Mouse (Mus musculus) brain, adult 2 months (tissue): Measurements from ENCODE around the gene Gm6460.
"Not testable (repeated sequence)": the region's sequence is repeated elsewhere in the genome, so short reads cannot be mapped to it uniquely, and the experiment has no call there.

Source experiments
- DNase-seq: peaks from one replicate; pipeline ENCODE4 v3.0.0; 2011; ENCODE audit warnings: low read depth, low spot score

Gene Gm6460

GRCm38 (mm10) chr5:11594613-11595012 lies at the start of gene Gm6460:
Gene Gm6460, plus strand, starts transcription at chr5:11594913.
- not testable (repeated sequence) for DNase-seq
